Mouse (Mus musculus) layer of hippocampus, adult 18-20 months (tissue): ENCODE results near the gene Foxd2. TPM values are rescaled to one million over a fixed set of nuclear protein-coding genes. Genes with fewer than 3 reads are reported as not detected.

Experiments
- DNase-seq, 2 experiments: peaks; one replicate each; pipeline ENCODE4 v3.0.0; 2022; ENCODE audit warnings: low spot score in 2 of 2
- total RNA-seq, 2 experiments: library from RNA; stranded (reverse); gene quantifications; 2 replicates each; pipeline ENCODE4 v1.2.3; 2021

Foxd2 gene
- total RNA-seq, 2 experiments from 2014 or later = 0.20 to 0.27 TPM

DNA sequence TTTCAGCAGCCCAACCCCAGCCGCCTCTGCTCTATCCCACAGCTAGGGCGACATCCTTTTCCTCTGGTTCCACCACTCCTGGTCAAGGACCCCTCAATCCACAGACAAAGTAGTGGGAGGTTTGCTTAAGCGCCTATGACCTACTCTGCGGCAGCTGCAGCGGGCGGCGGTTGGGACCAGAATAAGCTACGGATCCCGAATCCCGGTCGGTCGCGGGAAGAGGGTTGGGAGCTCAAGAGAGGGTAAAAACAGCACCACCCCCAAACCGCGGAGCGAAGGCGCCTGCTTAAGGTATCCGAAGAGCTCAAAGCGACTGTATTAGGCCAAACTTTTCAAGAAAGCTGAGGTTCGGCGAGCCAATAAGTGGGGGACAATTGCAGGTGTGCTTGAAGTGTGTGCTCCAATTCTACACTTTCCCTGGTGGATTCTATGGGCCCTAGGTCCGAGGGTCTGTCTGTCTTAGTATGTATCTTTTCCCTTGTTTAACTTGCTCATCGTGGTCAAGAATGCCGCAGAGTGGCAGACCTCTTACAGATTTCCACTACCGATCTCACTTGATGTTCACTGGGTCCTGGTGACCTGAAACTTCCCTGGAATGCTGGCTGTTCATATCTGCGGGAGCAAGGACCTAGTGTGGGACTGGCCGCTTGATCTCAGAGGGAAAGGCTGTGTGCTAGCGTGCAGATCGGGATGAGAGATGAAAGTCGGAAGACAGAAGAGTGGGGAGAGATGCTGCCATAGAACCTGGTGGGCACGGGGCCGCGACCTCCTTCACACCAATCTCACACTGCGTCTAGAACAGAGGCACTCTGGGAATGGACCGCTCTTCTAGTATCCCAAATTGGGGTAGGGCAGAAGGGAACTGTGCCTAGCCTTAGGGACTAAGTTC lies 4.3 kb upstream of the Foxd2 start:
- DNase-seq = no peak

GRCm38 (mm10) chr4:114909602-114910484 lies 1.2 kb upstream of the Foxd2 start:
- no peak for DNase-seq

- DNase-seq = no peak
Observed at GRCm38 (mm10) chr4:114907951-114908828, 483 bp downstream of the Foxd2 start.

DNA sequence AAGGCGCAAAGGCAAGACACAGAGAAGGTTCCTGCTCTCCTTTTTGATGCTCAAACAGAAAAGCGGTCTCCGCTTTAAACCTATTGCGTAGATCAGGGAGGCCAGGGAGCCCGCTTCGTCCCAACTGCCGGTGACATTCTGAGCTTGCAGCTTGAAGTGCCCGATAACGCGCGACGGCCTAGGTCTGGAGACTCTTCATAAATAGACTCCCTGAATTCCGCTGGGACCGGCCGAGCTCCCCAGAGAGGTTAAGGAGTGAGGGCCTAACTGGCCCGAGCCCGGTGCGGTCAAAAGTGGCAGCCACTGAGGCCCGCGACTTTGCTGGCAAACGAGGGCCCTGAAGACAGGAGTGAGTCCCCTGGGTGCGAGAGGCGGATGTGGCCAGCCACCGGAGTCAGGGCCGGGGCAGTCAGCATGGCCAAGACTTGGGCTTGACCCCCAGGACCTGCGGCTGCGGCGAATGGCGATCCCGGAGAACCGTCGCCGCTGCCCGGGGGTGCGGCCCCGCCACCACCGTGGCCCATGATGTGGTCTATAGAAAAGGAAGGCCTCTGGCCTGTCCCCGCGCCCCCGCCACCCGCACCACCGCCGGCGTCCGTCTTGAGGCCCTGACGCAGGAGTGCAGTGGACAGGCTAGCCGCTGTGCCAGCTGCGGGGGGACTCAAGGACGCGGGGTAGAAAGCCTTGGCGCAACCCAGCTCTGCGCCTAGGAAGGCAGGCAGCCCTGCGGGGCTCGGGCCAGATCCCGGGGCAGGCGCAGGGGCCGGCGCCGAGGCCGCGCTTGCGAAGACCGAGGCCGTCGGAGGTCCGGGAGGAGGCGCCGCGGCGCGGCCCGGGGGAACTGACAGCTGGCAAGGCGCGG lies 1.4 kb downstream of the Foxd2 start:
- DNase-seq = no peak

DNA sequence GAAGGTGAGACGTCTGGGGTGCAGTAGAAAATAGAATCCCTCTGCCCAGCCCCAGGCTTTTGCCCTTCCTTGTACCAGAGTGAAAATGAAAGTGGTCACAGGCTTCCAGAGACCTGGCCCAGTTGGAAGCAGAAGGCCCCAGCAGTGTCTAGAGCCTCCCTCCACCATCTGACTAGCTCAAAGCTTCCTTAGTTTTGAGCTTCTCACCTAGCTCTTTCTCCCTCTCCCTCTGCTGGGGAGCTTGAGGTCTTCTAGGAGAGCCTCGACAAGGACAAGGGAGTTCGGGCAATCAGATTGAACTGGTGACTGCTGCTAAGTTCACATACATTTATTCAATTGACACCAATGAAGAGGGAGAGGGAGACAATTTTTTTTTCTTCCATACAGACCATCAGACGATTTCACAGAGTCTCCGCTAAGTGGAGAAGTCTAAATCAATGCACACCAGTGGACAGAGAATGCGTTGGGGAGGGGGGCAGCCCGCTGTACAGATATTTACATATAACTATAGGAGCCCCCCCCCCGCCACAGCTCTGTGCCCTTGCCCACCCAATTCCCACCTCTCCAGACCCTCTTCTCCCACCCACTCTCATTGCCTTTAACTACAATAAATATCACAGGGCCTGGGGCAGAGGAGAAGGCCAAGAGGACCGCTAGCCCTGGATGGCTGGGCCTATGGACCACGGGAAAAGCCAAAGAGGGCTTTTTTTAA lies 2.5 kb downstream of the Foxd2 start:
- DNase-seq = no peak

DNA sequence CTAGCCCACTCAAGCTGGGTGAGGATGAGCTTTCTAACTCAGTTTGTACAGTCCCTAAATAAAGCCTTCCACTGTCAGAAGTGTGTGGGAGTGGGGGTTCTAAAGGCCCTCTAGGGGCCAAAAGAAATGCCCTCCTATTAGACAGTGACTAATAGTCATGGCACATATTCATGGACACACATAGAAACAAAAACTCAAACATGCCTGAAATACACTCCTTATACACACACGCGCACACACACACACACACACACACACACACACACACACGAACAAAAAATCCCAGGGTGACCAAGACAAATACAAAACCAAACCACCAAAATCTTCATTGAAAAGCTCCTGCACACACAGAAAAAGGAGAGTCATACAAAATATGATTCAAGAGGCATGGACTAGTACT lies 3.2 kb downstream of the Foxd2 start:
- no peak for DNase-seq

GRCm38 (mm10) chr4:114903422-114903782 lies 5.3 kb downstream of the Foxd2 start:
- DNase-seq = no peak

GRCm38 (mm10) chr4:114902641-114903421 lies 5.8 kb downstream of the Foxd2 start:
- no peak for DNase-seq

- no peak for DNase-seq
Observed at GRCm38 (mm10) chr4:114901643-114902351, 6.9 kb downstream of the Foxd2 start.

DNA sequence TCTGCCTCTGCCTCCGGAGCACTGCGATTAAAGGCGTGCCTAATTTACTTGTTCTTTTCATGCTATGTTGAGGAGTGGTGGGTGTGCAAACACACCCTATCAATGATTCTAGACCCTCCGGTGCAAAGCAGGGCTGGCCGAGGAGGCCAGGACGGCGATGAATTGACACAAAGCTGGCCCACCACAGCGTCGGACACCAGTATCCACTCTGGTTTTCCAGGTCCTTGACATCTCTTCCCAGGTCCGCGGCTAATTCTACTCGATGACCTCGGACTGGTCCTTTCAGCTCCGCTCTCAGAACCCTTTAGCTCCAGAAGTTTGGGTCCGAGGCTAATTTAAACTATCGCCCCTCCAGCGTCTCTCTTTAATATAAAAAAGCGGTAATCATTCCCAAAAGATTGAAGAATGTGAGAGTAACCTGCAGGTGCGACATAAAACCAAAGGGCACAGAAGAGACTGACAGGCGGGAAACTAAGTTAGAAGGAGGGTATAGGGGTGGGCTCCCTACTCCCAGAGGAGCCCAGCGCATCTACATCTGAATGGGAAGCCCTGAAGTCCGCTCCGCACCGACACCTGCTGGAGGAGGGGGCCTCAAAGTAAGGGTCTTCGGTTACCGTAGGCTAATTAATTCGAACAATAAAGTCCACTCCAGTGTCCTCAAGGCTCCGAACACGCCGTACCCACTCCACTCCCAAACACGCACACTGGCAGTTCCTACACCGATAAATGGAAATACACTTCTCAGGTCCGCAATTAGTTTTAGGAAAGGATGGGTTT lies 7.6 kb downstream of the Foxd2 start:
- DNase-seq = peak in 1 of 2 experiments; percentile 49

- no peak for DNase-seq
Observed at GRCm38 (mm10) chr4:114899885-114900284, 8.8 kb downstream of the Foxd2 start.

- DNase-seq = no peak
Observed at GRCm38 (mm10) chr4:114897853-114898252, 10.8 kb downstream of the Foxd2 start.

DNA sequence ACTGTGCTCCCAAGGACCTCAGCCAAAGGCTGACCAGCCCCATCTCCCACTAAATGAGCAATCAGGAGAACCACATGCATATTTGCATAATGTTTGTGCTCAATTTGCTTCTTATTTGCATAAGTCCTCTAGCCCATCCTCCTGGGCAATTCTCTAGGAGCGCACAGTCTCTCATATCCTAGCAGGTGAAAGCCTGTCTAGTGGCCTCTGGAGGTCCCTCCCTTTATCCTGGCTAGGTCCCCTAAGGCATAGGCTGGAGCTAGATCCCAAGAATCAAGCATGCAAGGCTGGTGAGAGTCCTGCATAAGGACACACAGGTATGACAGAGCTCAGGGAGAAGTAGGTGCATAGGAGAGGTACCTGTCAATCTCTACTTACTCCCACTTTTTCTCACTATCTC lies 26.4 kb downstream of the Foxd2 start:
- DNase-seq = no peak

GRCm38 (mm10) chr4:114876441-114876972 lies 32.2 kb downstream of the Foxd2 start:
- DNase-seq = no peak

DNA sequence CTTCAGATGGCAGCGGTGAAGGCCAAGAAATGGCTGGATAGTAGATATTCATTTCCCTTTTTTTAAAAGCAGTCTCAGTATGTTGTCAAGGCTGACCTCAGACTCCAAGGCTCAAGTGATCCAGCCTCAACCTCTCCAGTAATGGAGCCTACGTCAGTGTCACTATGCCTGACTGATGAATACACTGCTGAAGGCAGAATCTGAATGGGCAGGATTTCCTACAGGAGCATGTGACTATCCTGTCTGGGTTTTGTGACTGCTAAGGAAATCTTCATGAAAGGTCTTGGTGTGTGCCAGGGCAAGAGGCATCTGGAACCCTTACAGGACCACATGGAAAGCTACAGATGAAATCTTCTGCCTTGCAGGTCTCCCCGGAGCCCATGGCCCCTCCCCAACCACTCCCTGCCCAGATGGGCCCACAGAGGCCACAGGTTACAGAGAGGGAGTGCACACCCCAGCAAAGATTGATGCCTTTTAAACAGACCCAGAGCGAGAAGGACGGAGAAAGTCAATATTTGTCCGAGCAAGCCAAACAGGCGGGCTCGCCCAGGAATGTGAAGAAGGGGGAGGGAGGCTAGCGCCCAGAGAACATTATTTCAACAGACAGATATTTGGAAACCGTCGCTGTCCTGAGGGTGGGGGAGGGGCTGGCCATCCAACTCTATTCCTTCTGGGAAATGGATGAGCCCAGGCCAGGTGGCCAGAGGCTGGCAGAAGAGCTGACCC lies 38.7 kb downstream of the Foxd2 start:
- DNase-seq = no peak

DNA sequence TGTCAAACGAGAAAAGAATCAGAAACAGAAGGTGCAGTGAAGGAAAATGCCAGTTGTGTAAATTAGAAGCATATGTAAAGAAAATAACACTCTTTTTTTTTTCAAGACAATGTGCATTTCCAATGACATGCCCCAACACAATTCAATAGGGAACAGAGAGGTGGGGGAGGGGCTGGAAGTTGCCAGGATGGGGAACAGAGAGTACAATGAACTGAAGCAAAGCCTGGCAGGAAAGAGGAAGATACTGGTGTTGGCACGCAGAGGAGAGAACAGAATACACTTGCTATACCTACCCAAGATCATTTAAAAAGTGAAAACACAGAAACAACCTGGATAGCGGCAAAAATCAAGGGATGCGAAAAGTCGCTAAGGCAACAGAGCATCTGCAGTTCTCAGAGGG lies 45.5 kb downstream of the Foxd2 start:
- no peak for DNase-seq
